Mouse (Mus musculus) forebrain, embryonic 15.5 days (tissue): ENCODE results near the gene Aknad1. TPM values are rescaled to one million over a fixed set of nuclear protein-coding genes. Genes with fewer than 3 reads are reported as not detected.

Source experiments
- ATAC-seq: fragments of 200-750 bp; cut with Nextera tagmentation; replicated peaks from 2 replicates; pipeline ENCODE4 v1.8.0; 2017; ENCODE audit warnings: mild to moderate bottlenecking, moderate TSS enrichment, moderate library complexity
- H3K27ac ChIP-seq: fragments of 300-500 bp; sonication (generic); replicated peaks from 2 replicates; pipeline ENCODE4 v1.5.1; 2015; ENCODE audit warnings: mild to moderate bottlenecking, inconsistent platforms
- H3K27me3 ChIP-seq: fragments of 300-500 bp; sonication (generic); 2 replicates; pipeline ENCODE4 v1.6.1; 2015; ENCODE audit warnings: inconsistent platforms
- H3K36me3 ChIP-seq: fragments of 300-500 bp; sonication (generic); 2 replicates; pipeline ENCODE4 v1.6.1; 2015; ENCODE audit warnings: mild to moderate bottlenecking, inconsistent platforms
- H3K4me1 ChIP-seq: fragments of 300-500 bp; sonication (generic); 2 replicates; pipeline ENCODE4 v1.6.1; 2015; ENCODE audit warnings: inconsistent platforms
- H3K4me2 ChIP-seq: fragments of 300-500 bp; sonication (generic); replicated peaks from 2 replicates; pipeline ENCODE4 v1.6.1; 2015; ENCODE audit warnings: mild to moderate bottlenecking, inconsistent platforms
- H3K4me3 ChIP-seq: fragments of 300-500 bp; sonication (generic); 2 replicates; pipeline ENCODE4 v1.5.1; 2015; ENCODE audit warnings: mild to moderate bottlenecking, inconsistent platforms
- H3K9ac ChIP-seq: fragments of 300-500 bp; sonication (generic); replicated peaks from 2 replicates; pipeline ENCODE4 v1.6.1; 2015; ENCODE audit warnings: mild to moderate bottlenecking, inconsistent platforms
- H3K9me3 ChIP-seq: fragments of 300-500 bp; sonication (generic); 2 replicates; pipeline ENCODE4 v1.6.1; 2016; ENCODE audit warnings: inconsistent platforms
- WGBS: fragments of 180-500 bp; shearing (Covaris S2); methylation state at CpG from one replicate; pipeline ENCODE4 v1.1.7; 2015; ENCODE audit warnings: mixed read lengths; 5-methylcytosine and 5-hydroxymethylcytosine counted together
- polyA plus RNA-seq: library from polyadenylated mRNA; unstranded; fragments of >200 nt; fragmentation: Nextera tagmentation; extraction: Ambion mirVana; gene quantifications from 2 replicates; pipeline ENCODE4 v1.2.1, GENCODE M21; 2015

Aknad1 gene
- not detected in 2 replicates for polyA plus RNA-seq

GRCm38 (mm10) chr3:108739045-108739708 lies at the start of gene Aknad1:
Gene Aknad1, plus strand, starts transcription at chr3:108739658.
- no peak for ATAC-seq
- no peak within 1 kb of the TSS for H3K4me2 ChIP-seq
- no peak within 1 kb of the TSS for H3K4me3 ChIP-seq
- H3K27ac ChIP-seq: no peak within 1 kb of the TSS
- no peaks in the 10 kb centered on the region for H3K36me3 ChIP-seq
- H3K27me3 ChIP-seq: no peaks in the 10 kb centered on the region
- no peak within 1 kb of the TSS for H3K9ac ChIP-seq
- no peaks in the 10 kb centered on the region for H3K4me1 ChIP-seq
- no peaks in the 10 kb centered on the region for H3K9me3 ChIP-seq
- 75% methylated on average over 8 of the region's 8 CpGs for WGBS

GRCm38 (mm10) chr3:108689979-108690378 lies 49.5 kb upstream of the Aknad1 start:
- no peaks in the 10 kb centered on the region for H3K9me3 ChIP-seq
- no peak for ATAC-seq

GRCm38 (mm10) chr3:108694321-108694720 lies 45.1 kb upstream of the Aknad1 start:
- Histone ChIP-seq H3K4me3 (no peak overlapping the region), H3K27me3 (no peaks in the 10 kb centered on the region), H3K9me3 (no peaks in the 10 kb centered on the region), H3K36me3 (peaks cover 24% of the 10 kb centered on the region), H3K4me2 (no peak overlapping the region), H3K9ac (no peak overlapping the region), H3K27ac (no peak overlapping the region), H3K4me1 (0 out of 2 replicates have a peak, but pooled peaks cover 3% of the 10 kb centered on the region)
- no peak for ATAC-seq
- 90% methylated on average over 9 of the region's 9 CpGs for WGBS

More at GRCm38 (mm10) chr3:108689979-108690378, 49.5 kb upstream of the Aknad1 start:
- 56% methylated on average over 4 of the region's 4 CpGs for WGBS
- H3K27ac ChIP-seq: no peak overlapping the region
- H3K4me2 ChIP-seq: no peak overlapping the region
- no peak overlapping the region for H3K9ac ChIP-seq
- no peak overlapping the region for H3K4me3 ChIP-seq
- H3K4me1 ChIP-seq: 0 out of 2 replicates have a peak, but pooled peaks cover 7% of the 10 kb centered on the region
- peaks cover 20% of the 10 kb centered on the region for H3K36me3 ChIP-seq
- no peaks in the 10 kb centered on the region for H3K27me3 ChIP-seq

GRCm38 (mm10) chr3:108698662-108699061 lies 40.8 kb upstream of the Aknad1 start:
- no peak overlapping the region for H3K9ac ChIP-seq
- no peaks in the 10 kb centered on the region for H3K4me1 ChIP-seq
- H3K36me3 ChIP-seq: peaks cover 47% of the 10 kb centered on the region
- no peak for ATAC-seq
- H3K27ac ChIP-seq: no peak overlapping the region
- no peak overlapping the region for H3K4me3 ChIP-seq
- no peaks in the 10 kb centered on the region for H3K9me3 ChIP-seq
- H3K27me3 ChIP-seq: no peaks in the 10 kb centered on the region
- no peak overlapping the region for H3K4me2 ChIP-seq
- 92% methylated on average over 8 of the region's 8 CpGs for WGBS

GRCm38 (mm10) chr3:108699786-108700185 lies 39.7 kb upstream of the Aknad1 start:
- Histone ChIP-seq H3K9me3 (no peaks in the 10 kb centered on the region), H3K4me2 (no peak overlapping the region), H3K9ac (no peak overlapping the region), H3K4me1 (no peaks in the 10 kb centered on the region), H3K4me3 (no peak overlapping the region), H3K27ac (no peak overlapping the region), H3K36me3 (peaks cover 42% of the 10 kb centered on the region), H3K27me3 (no peaks in the 10 kb centered on the region)
- no peak for ATAC-seq
- 91% methylated on average over 4 of the region's 4 CpGs for WGBS

GRCm38 (mm10) chr3:108701256-108701655 lies 38.2 kb upstream of the Aknad1 start:
- H3K4me2 ChIP-seq: no peak overlapping the region
- no peaks in the 10 kb centered on the region for H3K27me3 ChIP-seq
- H3K4me1 ChIP-seq: no peaks in the 10 kb centered on the region
- no peak overlapping the region for H3K27ac ChIP-seq
- ATAC-seq: no peak
- no peak overlapping the region for H3K4me3 ChIP-seq
- H3K9ac ChIP-seq: no peak overlapping the region
- 72% methylated on average over 1 of the region's 1 CpGs for WGBS
- H3K9me3 ChIP-seq: no peaks in the 10 kb centered on the region
- H3K36me3 ChIP-seq: peaks cover 36% of the 10 kb centered on the region

GRCm38 (mm10) chr3:108702789-108703188 lies 36.7 kb upstream of the Aknad1 start:
- Histone ChIP-seq H3K4me2 (no peak overlapping the region), H3K27ac (no peak overlapping the region), H3K4me1 (no peaks in the 10 kb centered on the region), H3K9me3 (no peaks in the 10 kb centered on the region), H3K4me3 (no peak overlapping the region), H3K36me3 (peaks cover 25% of the 10 kb centered on the region), H3K27me3 (no peaks in the 10 kb centered on the region), H3K9ac (no peak overlapping the region)
- WGBS: 94% methylated on average over 8 of the region's 8 CpGs
- ATAC-seq: no peak

GRCm38 (mm10) chr3:108711296-108711695 lies 28.2 kb upstream of the Aknad1 start:
- Histone ChIP-seq H3K9ac (no peak overlapping the region), H3K4me2 (no peak overlapping the region), H3K27me3 (no peaks in the 10 kb centered on the region), H3K27ac (no peak overlapping the region), H3K4me1 (0 out of 2 replicates have a peak, but pooled peaks cover 7% of the 10 kb centered on the region), H3K4me3 (no peak overlapping the region), H3K9me3 (no peaks in the 10 kb centered on the region), H3K36me3 (no peaks in the 10 kb centered on the region)
- no peak for ATAC-seq
- WGBS: 93% methylated on average over 5 of the region's 5 CpGs

GRCm38 (mm10) chr3:108713065-108713675 lies 26.3 kb upstream of the Aknad1 start:
- H3K4me2 ChIP-seq: no peak overlapping the region
- no peak overlapping the region for H3K9ac ChIP-seq
- H3K36me3 ChIP-seq: no peaks in the 10 kb centered on the region
- no peaks in the 10 kb centered on the region for H3K9me3 ChIP-seq
- no peaks in the 10 kb centered on the region for H3K27me3 ChIP-seq
- 0 out of 2 replicates have a peak, but pooled peaks cover 7% of the 10 kb centered on the region for H3K4me1 ChIP-seq
- H3K4me3 ChIP-seq: no peak overlapping the region
- H3K27ac ChIP-seq: 0 out of 2 replicates have a peak overlapping the region, but pooled peaks have one; percentile 23
- no peak for ATAC-seq
- WGBS: 26% methylated on average over 3 of the region's 3 CpGs

GRCm38 (mm10) chr3:108714837-108715236 lies 24.6 kb upstream of the Aknad1 start:
- Histone ChIP-seq H3K9me3 (no peaks in the 10 kb centered on the region), H3K27me3 (no peaks in the 10 kb centered on the region), H3K27ac (no peak overlapping the region), H3K9ac (no peak overlapping the region), H3K4me2 (no peak overlapping the region), H3K36me3 (no peaks in the 10 kb centered on the region), H3K4me3 (no peak overlapping the region), H3K4me1 (peaks cover 13% of the 10 kb centered on the region)
- 95% methylated on average over 4 of the region's 4 CpGs for WGBS
- ATAC-seq: no peak

GRCm38 (mm10) chr3:108717896-108718502 lies 21.5 kb upstream of the Aknad1 start:
- Histone ChIP-seq H3K27ac (no peak overlapping the region), H3K27me3 (no peaks in the 10 kb centered on the region), H3K9ac (no peak overlapping the region), H3K4me1 (peaks cover 28% of the 10 kb centered on the region), H3K36me3 (no peaks in the 10 kb centered on the region), H3K4me3 (no peak overlapping the region), H3K4me2 (no peak overlapping the region), H3K9me3 (no peaks in the 10 kb centered on the region)
- 91% methylated on average over 3 of the region's 3 CpGs for WGBS
- no peak for ATAC-seq

GRCm38 (mm10) chr3:108719357-108719756 lies 20.1 kb upstream of the Aknad1 start:
- Histone ChIP-seq H3K4me2 (no peak overlapping the region), H3K9ac (no peak overlapping the region), H3K27me3 (no peaks in the 10 kb centered on the region), H3K4me3 (no peak overlapping the region), H3K9me3 (no peaks in the 10 kb centered on the region), H3K27ac (no peak overlapping the region), H3K36me3 (no peaks in the 10 kb centered on the region), H3K4me1 (peaks cover 24% of the 10 kb centered on the region)
- 90% methylated on average over 2 of the region's 2 CpGs for WGBS
- no peak for ATAC-seq
